8 mouse cellular contexts compared by ENCODE assay signal in genomic region chr4:151860441-151861331, GRCm38 (mm10). TPM values are rescaled to one million over a fixed set of nuclear protein-coding genes. Genes with fewer than 3 reads are reported as not detected.
A peak's percentile ranks its signal among the peaks of the same experiment; 100 is the strongest.
DNase-seq lines count a peak whose midpoint lies in the region; ATAC-seq lines count a peak whose summit lies in the region.

No protein-coding gene starts in this region.

- DNase-seq in B cell, adult 2 months = peak; percentile 41 to 56
- peak; percentile 63 for DNase-seq in NIH3T3 (ENCODE audit: low read depth)
- peak; percentile 66 for DNase-seq in embryo, embryonic 11 days
- no peak for DNase-seq in heart, embryonic 10.5 days (ENCODE audit: low spot score)
- peak; percentile 56 for DNase-seq in retina, postnatal 1 day

- WGBS in heart, embryonic 10.5 days = 1% methylated on average over 49 of the region's 63 CpGs
- WGBS in kidney, embryonic 14.5 days = 2% methylated on average over 33 of the region's 63 CpGs
- WGBS in lung, embryonic 15.5 days = 3% methylated on average over 20 of the region's 63 CpGs

- H3K9me3 ChIP-seq in heart, embryonic 10.5 days = no peaks in the 10 kb centered on the region
- no peaks in the 10 kb centered on the region for H3K9me3 ChIP-seq in kidney, embryonic 14.5 days (ENCODE audit: control insufficient read depth, low read length)
- no peaks in the 10 kb centered on the region for H3K9me3 ChIP-seq in lung, embryonic 15.5 days

- peak overlapping the region; percentile 87 for H3K4me3 ChIP-seq in heart, embryonic 10.5 days
- H3K4me3 ChIP-seq in kidney, embryonic 14.5 days (ENCODE audit: low read length) = peak overlapping the region; percentile 78
- peak overlapping the region; percentile 84 for H3K4me3 ChIP-seq in lung, embryonic 15.5 days

- ATAC-seq in kidney, embryonic 14.5 days (ENCODE audit: low FRiP score, low TSS enrichment) = no peak
- ATAC-seq in lung, embryonic 15.5 days (ENCODE audit: borderline replicate concordance, extremely low read depth, low FRiP score, low TSS enrichment) = no peak
- ATAC-seq in megakaryocyte-erythroid progenitor cell, adult 5-6 weeks (replicated peaks; ENCODE audit: low FRiP score, low TSS enrichment, poor library complexity, severe bottlenecking) = no peak

- peaks cover 31% of the 10 kb centered on the region for H3K4me1 ChIP-seq in heart, embryonic 10.5 days
- peaks cover 10% of the 10 kb centered on the region for H3K4me1 ChIP-seq in kidney, embryonic 14.5 days (ENCODE audit: control insufficient read depth, insufficient read depth, low read length)
- peaks cover 26% of the 10 kb centered on the region for H3K4me1 ChIP-seq in lung, embryonic 15.5 days

- H3K9ac ChIP-seq in kidney, embryonic 14.5 days (ENCODE audit: low read depth, low read length) = peak overlapping the region; percentile 84
- H3K9ac ChIP-seq in lung, embryonic 15.5 days = peak overlapping the region; percentile 76

- H3K27ac ChIP-seq in heart, embryonic 10.5 days = peak overlapping the region; percentile 95
- H3K27ac ChIP-seq in kidney, embryonic 14.5 days (ENCODE audit: low read depth, low read length) = no peak overlapping the region; the same call in 1 of the 2 replicates
- H3K27ac ChIP-seq in lung, embryonic 15.5 days = peak overlapping the region; percentile 71

- no peaks in the 10 kb centered on the region for H3K27me3 ChIP-seq in heart, embryonic 10.5 days (ENCODE audit: insufficient read depth, poor library complexity, severe bottlenecking)
- H3K27me3 ChIP-seq in kidney, embryonic 14.5 days (ENCODE audit: control insufficient read depth, insufficient read depth, low read length) = no peaks in the 10 kb centered on the region
- H3K27me3 ChIP-seq in lung, embryonic 15.5 days = no peaks in the 10 kb centered on the region

- peak overlapping the region; percentile 91 for H3K4me2 ChIP-seq in kidney, embryonic 14.5 days (replicated peaks; ENCODE audit: low read depth, low read length)
- peak overlapping the region; percentile 92 for H3K4me2 ChIP-seq in lung, embryonic 15.5 days

- H3K36me3 ChIP-seq in heart, embryonic 10.5 days = peaks cover 5% of the 10 kb centered on the region; the same call in 1 of the 2 replicates
- no peaks in the 10 kb centered on the region; the same call in 1 of the 2 replicates for H3K36me3 ChIP-seq in kidney, embryonic 14.5 days (ENCODE audit: control insufficient read depth, insufficient read depth, low read length)
- no peaks in the 10 kb centered on the region for H3K36me3 ChIP-seq in lung, embryonic 15.5 days

RNA-seq across cellular contexts. Expression of gene Camta1, which starts 1.0 kb away (rescaled TPM):
- polyA plus RNA-seq in heart, embryonic 10.5 days (2016; fragmentation: Nextera tagmentation; extraction: Ambion mirVana) = 115 and 123 TPM in 2 replicates
- 107 and 133 TPM in 2 replicates for polyA plus RNA-seq in kidney, embryonic 14.5 days (2014; fragmentation: Nextera tagmentation; extraction: Ambion mirVana)
- polyA plus RNA-seq in lung, embryonic 15.5 days (2015; fragmentation: Nextera tagmentation; extraction: Ambion mirVana) = 78.7 and 86.7 TPM in 2 replicates
- 68.4 and 92.8 TPM in 2 replicates for total RNA-seq in megakaryocyte-erythroid progenitor cell, adult 5-6 weeks (2014; fragmentation: Nextera tagmentation)
- total RNA-seq in megakaryocyte-erythroid progenitor cell, adult 5-6 weeks (2017) = 23.0 and 52.1 TPM in 2 replicates
